Mouse (Mus musculus): ENCODE measurements around the gene Mtr.

GRCm38 (mm10) chr13:12250496-12250895 lies 7.4 kb downstream of the Mtr start:
- no peak for TF ChIP-seq CTCF (IDR thresholded peaks at IDR 0.05; ENCODE audit: low read depth)
- TF ChIP-seq EP300 (IDR thresholded peaks at IDR 0.05; ENCODE audit: low read depth) = no peak
